In genomic region chr9:123528087-123528925, GRCm38 (mm10) we compare ENCODE assay signal across 8 mouse cellular contexts. TPM values are rescaled to one million over a fixed set of nuclear protein-coding genes. Genes with fewer than 3 reads are reported as not detected.
DNase-seq lines count a peak whose midpoint lies in the region; ATAC-seq and TF ChIP-seq lines count a peak whose summit lies in the region.

No protein-coding gene starts in this region.

- TF ChIP-seq EP300 in CH12.LX (IDR thresholded peaks at IDR 0.05; ENCODE audit: low read length) = no peak

- no peaks in the 10 kb centered on the region for H3K9me3 ChIP-seq in CH12.LX (replicated peaks; ENCODE audit: low read length)
- H3K9me3 ChIP-seq in embryonic facial prominence, embryonic 13.5 days = no peaks in the 10 kb centered on the region
- H3K9me3 ChIP-seq in intestine, embryonic 16.5 days (ENCODE audit: control insufficient read depth, low read length) = no peaks in the 10 kb centered on the region
- no peaks in the 10 kb centered on the region for H3K9me3 ChIP-seq in midbrain, postnatal 0 days (ENCODE audit: low read length)

- H3K79me2 ChIP-seq in CH12.LX (replicated peaks; ENCODE audit: control insufficient read depth, extremely low read depth, insufficient read depth, poor library complexity, severe bottlenecking) = peaks cover 30% of the 10 kb centered on the region

- H3K4me1 ChIP-seq in CH12.LX (ENCODE audit: control insufficient read depth in 1 of 2, insufficient read depth in 2 of 2) = peaks cover 8 to 44% of the 10 kb centered on the region in 2 experiments
- peaks cover 26% of the 10 kb centered on the region for H3K4me1 ChIP-seq in embryonic facial prominence, embryonic 13.5 days
- peaks cover 4% of the 10 kb centered on the region; the same call in 1 of the 2 replicates for H3K4me1 ChIP-seq in intestine, embryonic 16.5 days (ENCODE audit: control insufficient read depth, insufficient read depth, low read length)
- peaks cover 10% of the 10 kb centered on the region for H3K4me1 ChIP-seq in midbrain, postnatal 0 days (ENCODE audit: insufficient read depth, low read length)

- H3K27ac ChIP-seq in gastrocnemius, adult 2 months = peak overlapping the region; percentile 93
- H3K27ac ChIP-seq in CH12.LX (ENCODE audit: insufficient read depth, low read depth) = peak overlapping the region; percentile 65
- H3K27ac ChIP-seq in embryonic facial prominence, embryonic 13.5 days = peak overlapping the region; percentile 95
- peak overlapping the region; percentile 98 for H3K27ac ChIP-seq in intestine, embryonic 16.5 days (ENCODE audit: low read length)
- H3K27ac ChIP-seq in midbrain, postnatal 0 days (ENCODE audit: low read depth, low read length) = peak overlapping the region; percentile 97

- H3K4me3 ChIP-seq in gastrocnemius, adult 2 months = peak overlapping the region; percentile 98
- peak overlapping the region; percentile 57 to 94 (median 74) for H3K4me3 ChIP-seq in CH12.LX (replicated peaks in 1 of 3; ENCODE audit: low read depth in 2 of 3, low read length in 2 of 3, poor library complexity in 1 of 3)
- peak overlapping the region; percentile 98 for H3K4me3 ChIP-seq in embryonic facial prominence, embryonic 13.5 days
- H3K4me3 ChIP-seq in intestine, embryonic 16.5 days (ENCODE audit: low read length) = peak overlapping the region; percentile 59
- peak overlapping the region; percentile 98 for H3K4me3 ChIP-seq in midbrain, postnatal 0 days (ENCODE audit: low read depth, low read length)

- no peak for ATAC-seq in embryonic facial prominence, embryonic 13.5 days (ENCODE audit: insufficient number of reproducible peaks, insufficient read depth, low FRiP score, low TSS enrichment, low read depth)
- ATAC-seq in intestine, embryonic 16.5 days = no peak
- no peak for ATAC-seq in midbrain, postnatal 0 days (ENCODE audit: low FRiP score)

- H3K4me2 ChIP-seq in CH12.LX (ENCODE audit: insufficient read depth, low read depth, poor library complexity, severe bottlenecking) = peak overlapping the region; percentile 99
- peak overlapping the region; percentile 69 for H3K4me2 ChIP-seq in embryonic facial prominence, embryonic 13.5 days
- peak overlapping the region; percentile 80 for H3K4me2 ChIP-seq in intestine, embryonic 16.5 days (ENCODE audit: low read depth, low read length)
- H3K4me2 ChIP-seq in midbrain, postnatal 0 days (ENCODE audit: low read depth, low read length, poor library complexity, severe bottlenecking) = peak overlapping the region; percentile 59

- TF ChIP-seq CTCF in gastrocnemius, adult 2 months (IDR thresholded peaks at IDR 0.05) = no peak
- no peak for TF ChIP-seq CTCF in CH12.LX (conservative IDR thresholded peaks at IDR 0.05 in 1 of 2, IDR thresholded peaks at IDR 0.05 in 1 of 2; ENCODE audit: low read depth in 2 of 2, low read length in 2 of 2)
- TF ChIP-seq CTCF in midbrain, postnatal 0 days (IDR thresholded peaks at IDR 0.05) = no peak

- dilution Hi-C loops in CH12.LX (cut with MboI; ENCODE audit: extremely low pct_ligation_motif_present, extremely low pct_unique_long_range_greater_than_20kb, low sequenced_read_pairs) = no loop called here

- TF ChIP-seq POLR2A in CH12.LX (IDR thresholded peaks at IDR 0.05; ENCODE audit: low read depth, low read length) = no peak

- no peak for TF ChIP-seq RAD21 in CH12.LX (IDR thresholded peaks at IDR 0.05; ENCODE audit: low read depth, low read length)

- H3K27me3 ChIP-seq in CH12.LX (replicated peaks) = no peaks in the 10 kb centered on the region
- H3K27me3 ChIP-seq in embryonic facial prominence, embryonic 13.5 days = no peaks in the 10 kb centered on the region
- no peaks in the 10 kb centered on the region for H3K27me3 ChIP-seq in intestine, embryonic 16.5 days (replicated peaks; ENCODE audit: control insufficient read depth, insufficient read depth, low read length)
- H3K27me3 ChIP-seq in midbrain, postnatal 0 days (ENCODE audit: insufficient read depth, low read length) = no peaks in the 10 kb centered on the region

- DNase-seq in gastrocnemius, adult 2 months = no peak
- DNase-seq in gastrocnemius, postnatal 14 days = no peak
- DNase-seq in CH12.LX (ENCODE audit: extremely low read depth) = no peak
- peak; percentile 8 for DNase-seq in midbrain, postnatal 0 days (ENCODE audit: low spot score)
- no peak for DNase-seq in testis, postnatal 14 days (ENCODE audit: low spot score)
- DNase-seq in gastrocnemius, postnatal 25 days = no peak

- in situ Hi-C loops in CH12.LX (cut with MboI; ENCODE audit: low pct_ligation_motif_present, low pct_unique_long_range_greater_than_20kb, low sequenced_read_pairs) = loop anchor here (5.0 to 10.0 kb wide), 2 partner anchors 66 to 274 kb away; no protein-coding TSS in a partner anchor

- WGBS in embryonic facial prominence, embryonic 13.5 days = 22% methylated on average over 6 of the region's 6 CpGs
- WGBS in intestine, embryonic 16.5 days = 29% methylated on average over 6 of the region's 6 CpGs
- WGBS in midbrain, postnatal 0 days = 16% methylated on average over 6 of the region's 6 CpGs

- intact Hi-C loops in gastrocnemius, adult 2 months (cut with DNase I) = loop anchor here (10.0 kb wide), 1 partner anchor 164 kb away; the partner anchor contains the start of gene Lars2
- intact Hi-C loops in gastrocnemius, postnatal 14 days (cut with DNase I; ENCODE audit: low total_unique reads) = no loop called here

- peaks cover 0 to 4% of the 10 kb centered on the region in 2 experiments for H3K36me3 ChIP-seq in CH12.LX (replicated peaks in 1 of 2; ENCODE audit: control insufficient read depth in 1 of 2, insufficient read depth in 1 of 2, low read length in 1 of 2)
- no peaks in the 10 kb centered on the region for H3K36me3 ChIP-seq in embryonic facial prominence, embryonic 13.5 days
- no peaks in the 10 kb centered on the region for H3K36me3 ChIP-seq in intestine, embryonic 16.5 days (ENCODE audit: control insufficient read depth, insufficient read depth, low read length)
- no peaks in the 10 kb centered on the region for H3K36me3 ChIP-seq in midbrain, postnatal 0 days (ENCODE audit: insufficient read depth, low read length)

- peak overlapping the region; percentile 58 for H3K9ac ChIP-seq in CH12.LX (ENCODE audit: insufficient read depth, low read depth)
- H3K9ac ChIP-seq in embryonic facial prominence, embryonic 13.5 days = peak overlapping the region; percentile 77
- peak overlapping the region; percentile 70 for H3K9ac ChIP-seq in intestine, embryonic 16.5 days (ENCODE audit: low read depth, low read length)
- H3K9ac ChIP-seq in midbrain, postnatal 0 days (replicated peaks; ENCODE audit: low read length, poor library complexity, severe bottlenecking) = peak overlapping the region; percentile 70

TF ChIP-seq in CH12.LX, 34 proteins besides CTCF, POLR2A, EP300 and RAD21:
- TF ChIP-seq E2F4 (IDR thresholded peaks at IDR 0.05; ENCODE audit: insufficient replicate concordance, low read depth, low read length) = no peak
- no peak for TF ChIP-seq MAX (IDR thresholded peaks at IDR 0.05; ENCODE audit: low read length)
- TF ChIP-seq MXI1 (IDR thresholded peaks at IDR 0.05; ENCODE audit: low read depth, low read length) = no peak
- no peak for TF ChIP-seq MAFK (IDR thresholded peaks at IDR 0.05; ENCODE audit: insufficient replicate concordance, low read length)
- TF ChIP-seq MYC (IDR thresholded peaks at IDR 0.05; ENCODE audit: low read depth, low read length) = no peak
- 0 out of 2 replicates have a peak, but pooled peaks have one; percentile 9 for TF ChIP-seq TCF12 (IDR thresholded peaks at IDR 0.05; ENCODE audit: low read depth, low read length)
- 0 out of 2 replicates have a peak, but pooled peaks have one; percentile 34 for TF ChIP-seq BHLHE40 (IDR thresholded peaks at IDR 0.05; ENCODE audit: low read depth, low read length)
- peak; percentile 68 for TF ChIP-seq ZNF384 (IDR thresholded peaks at IDR 0.05; ENCODE audit: low read depth, low read length)
- TF ChIP-seq CHD1 (IDR thresholded peaks at IDR 0.05; ENCODE audit: low read depth, low read length) = 0 out of 2 replicates have a peak, but pooled peaks have one; percentile 22
- peak; percentile 76; the same call in 1 of the 2 replicates for TF ChIP-seq CHD2 (IDR thresholded peaks at IDR 0.05; ENCODE audit: low read length)
- peak; percentile 67; the same call in 1 of the 2 replicates for TF ChIP-seq SIN3A (IDR thresholded peaks at IDR 0.05; ENCODE audit: low read length)
- TF ChIP-seq POLR2AphosphoS2 (IDR thresholded peaks at IDR 0.05; ENCODE audit: low read depth, low read length) = 0 out of 2 replicates have a peak, but pooled peaks have one; percentile 38
- no peak for TF ChIP-seq PAX5 (IDR thresholded peaks at IDR 0.05; ENCODE audit: low read length)
- no peak for TF ChIP-seq ELF1 (IDR thresholded peaks at IDR 0.05; ENCODE audit: low read depth, low read length)
- TF ChIP-seq NELFE (IDR thresholded peaks at IDR 0.05; ENCODE audit: low read depth, low read length) = no peak

RNA-seq across cellular contexts. Expression of gene Sacm1l, which starts 1.3 kb away (rescaled TPM):
- 10 to 100 TPM; 19.8 to 22.9 TPM for total RNA-seq in gastrocnemius, adult 2 months (2021)
- 10 to 100 TPM; 19.2 to 23.7 TPM for total RNA-seq in gastrocnemius, postnatal 14 days (2021)
- total RNA-seq in CH12.LX (2012; rRNA removed) = 29.5 and 31.1 TPM in 2 replicates
- total RNA-seq in CH12.LX (2014; rRNA removed) = 67.6 and 77.0 TPM in 2 replicates
- 37.4 and 38.2 TPM in 2 replicates for polyA plus RNA-seq in CH12.LX (2012; ENCODE audit: insufficient read length, low read depth)
- 42.8 and 49.3 TPM in 2 replicates for polyA plus RNA-seq in embryonic facial prominence, embryonic 13.5 days (2015; fragmentation: Nextera tagmentation; extraction: Ambion mirVana)
- 74.4 and 87.4 TPM in 2 replicates for polyA plus RNA-seq in intestine, embryonic 16.5 days (2015; fragmentation: Nextera tagmentation; extraction: Ambion mirVana)
- 41.7 and 59.8 TPM in 2 replicates for total RNA-seq in midbrain, postnatal 0 days (2014; rRNA removed)
- polyA plus RNA-seq in midbrain, postnatal 0 days (2015; fragmentation: Nextera tagmentation; extraction: Ambion mirVana) = 35.1 and 35.4 TPM in 2 replicates
- 10 to 100 TPM; 20.6 to 21.3 TPM for total RNA-seq in gastrocnemius, postnatal 25 days (2021)

RNA-seq across cellular contexts. Expression of gene Limd1, which starts 49.8 kb away (rescaled TPM):
- 10 to 100 TPM; 31.5 to 41.1 TPM for total RNA-seq in gastrocnemius, adult 2 months (2021)
- 10 to 100 TPM; 29.4 to 31.2 TPM for total RNA-seq in gastrocnemius, postnatal 14 days (2021)
- 64.5 and 68.6 TPM in 2 replicates for total RNA-seq in CH12.LX (2012; rRNA removed)
- total RNA-seq in CH12.LX (2014; rRNA removed) = 52.6 and 52.7 TPM in 2 replicates
- polyA plus RNA-seq in CH12.LX (2012; ENCODE audit: insufficient read length, low read depth) = 54.6 and 60.5 TPM in 2 replicates
- 47.0 and 50.2 TPM in 2 replicates for polyA plus RNA-seq in embryonic facial prominence, embryonic 13.5 days (2015; fragmentation: Nextera tagmentation; extraction: Ambion mirVana)
- 51.5 and 55.7 TPM in 2 replicates for polyA plus RNA-seq in intestine, embryonic 16.5 days (2015; fragmentation: Nextera tagmentation; extraction: Ambion mirVana)
- total RNA-seq in midbrain, postnatal 0 days (2014; rRNA removed) = 19.6 and 27.5 TPM in 2 replicates
- 7.9 and 8.0 TPM in 2 replicates for polyA plus RNA-seq in midbrain, postnatal 0 days (2015; fragmentation: Nextera tagmentation; extraction: Ambion mirVana)
- total RNA-seq in gastrocnemius, postnatal 25 days (2021) = 10 to 100 TPM; 25.8 to 29.2 TPM
